Mouse (Mus musculus): ENCODE data around the gene Chic1. TPM values are rescaled to one million over a fixed set of nuclear protein-coding genes. Genes with fewer than 3 reads are reported as not detected.

The Chic1 gene
- polyA plus RNA-seq, 1 experiment: 0.22 TPM

DNA sequence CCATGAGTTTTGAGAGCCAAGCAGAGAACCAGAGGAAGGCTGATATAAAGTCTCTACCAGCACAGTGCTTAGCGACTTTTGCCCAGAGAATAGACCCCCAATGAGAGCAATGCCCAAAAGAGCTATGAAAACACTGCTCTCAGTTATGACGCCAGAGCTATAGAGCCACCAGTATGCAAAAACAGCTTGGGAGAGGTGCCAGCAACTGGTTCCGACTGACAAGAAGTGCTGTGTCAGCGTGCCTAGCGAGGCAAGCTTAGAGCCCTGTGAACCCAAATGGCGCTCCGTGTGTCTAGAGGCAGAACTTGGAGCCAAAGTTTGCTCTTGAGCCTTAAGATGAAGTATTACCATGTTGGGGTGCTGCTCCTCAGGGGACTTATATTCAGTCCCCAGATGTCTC lies 71.4 kb downstream of the Chic1 start:
- Histone ChIP-seq H3K27ac (ENCODE audit: control insufficient read depth, insufficient read depth, low read depth, low read length) (no peak overlapping the region), H3K4me1 (ENCODE audit: control insufficient read depth, insufficient read depth, low read length) (no peaks in the 10 kb centered on the region), H3K4me3 (ENCODE audit: control insufficient read depth, low read depth, low read length) (no peak overlapping the region), H3K36me3 (ENCODE audit: control insufficient read depth, insufficient read depth, low read length) (no peaks in the 10 kb centered on the region), H3K27me3 (ENCODE audit: control insufficient read depth, insufficient read depth, low read length) (no peaks in the 10 kb centered on the region)
- TF ChIP-seq CTCF (IDR thresholded peaks at IDR 0.05; ENCODE audit: control insufficient read depth, insufficient read depth, insufficient replicate concordance, low read depth, low read length) (no peak), POLR2A (IDR thresholded peaks at IDR 0.05; ENCODE audit: control insufficient read depth, low read depth, low read length) (no peak)

DNA sequence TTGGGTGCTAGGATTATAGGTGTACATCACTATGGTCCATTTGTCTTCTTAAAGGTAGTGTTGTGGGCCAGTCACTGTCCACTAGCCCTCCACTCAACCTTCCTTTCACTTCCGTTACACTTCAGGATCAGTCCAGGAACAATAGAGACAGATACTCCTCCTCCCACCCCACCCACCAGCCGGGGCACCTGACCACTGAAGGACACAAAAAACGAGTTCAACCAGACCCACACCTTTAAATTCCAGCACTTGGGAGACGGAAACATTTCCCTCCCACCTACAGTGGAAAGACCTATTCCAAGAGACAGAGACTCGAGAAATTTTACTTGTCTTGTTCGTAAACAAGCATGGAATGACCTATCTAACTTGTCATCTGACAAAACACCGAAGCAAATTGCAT lies 76.0 kb downstream of the Chic1 start:
- no peaks in the 10 kb centered on the region for H3K4me1 ChIP-seq (ENCODE audit: control insufficient read depth, insufficient read depth, low read length)
- no peak for TF ChIP-seq CTCF (IDR thresholded peaks at IDR 0.05; ENCODE audit: control insufficient read depth, insufficient read depth, insufficient replicate concordance, low read depth, low read length)
- TF ChIP-seq POLR2A (IDR thresholded peaks at IDR 0.05; ENCODE audit: control insufficient read depth, low read depth, low read length): no peak
- H3K36me3 ChIP-seq (ENCODE audit: control insufficient read depth, insufficient read depth, low read length): no peaks in the 10 kb centered on the region
- no peak overlapping the region for H3K4me3 ChIP-seq (ENCODE audit: control insufficient read depth, low read depth, low read length)
- no peak overlapping the region for H3K27ac ChIP-seq (ENCODE audit: control insufficient read depth, insufficient read depth, low read depth, low read length)
- H3K27me3 ChIP-seq (ENCODE audit: control insufficient read depth, insufficient read depth, low read length): no peaks in the 10 kb centered on the region

DNA sequence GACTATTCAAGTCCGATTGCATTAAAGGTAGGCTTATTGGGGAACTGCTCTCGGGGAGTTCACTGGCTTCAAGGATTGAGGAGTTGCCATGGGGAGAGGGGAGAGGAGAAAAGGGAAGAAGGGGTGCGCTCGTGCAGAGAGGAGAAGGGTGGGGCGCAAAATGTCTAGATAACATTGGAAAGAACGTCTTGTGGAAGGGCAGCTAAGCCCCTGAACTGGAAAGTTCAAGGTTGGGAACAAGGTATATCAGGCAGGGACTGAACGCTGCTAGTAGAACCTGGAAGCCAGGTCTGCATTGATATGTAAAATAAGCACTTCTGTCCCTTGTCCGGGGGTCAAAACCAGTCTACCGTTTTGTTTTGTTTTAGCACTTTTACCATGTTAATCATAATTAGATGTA lies 81.7 kb downstream of the Chic1 start:
- no peak for TF ChIP-seq CTCF (IDR thresholded peaks at IDR 0.05; ENCODE audit: control insufficient read depth, insufficient read depth, insufficient replicate concordance, low read depth, low read length)
- TF ChIP-seq POLR2A (IDR thresholded peaks at IDR 0.05; ENCODE audit: control insufficient read depth, low read depth, low read length): no peak
- Histone ChIP-seq H3K4me3 (ENCODE audit: control insufficient read depth, low read depth, low read length) (no peak overlapping the region), H3K27ac (ENCODE audit: control insufficient read depth, insufficient read depth, low read depth, low read length) (no peak overlapping the region), H3K36me3 (ENCODE audit: control insufficient read depth, insufficient read depth, low read length) (no peaks in the 10 kb centered on the region), H3K27me3 (ENCODE audit: control insufficient read depth, insufficient read depth, low read length) (no peaks in the 10 kb centered on the region), H3K4me1 (ENCODE audit: control insufficient read depth, insufficient read depth, low read length) (no peaks in the 10 kb centered on the region)

DNA sequence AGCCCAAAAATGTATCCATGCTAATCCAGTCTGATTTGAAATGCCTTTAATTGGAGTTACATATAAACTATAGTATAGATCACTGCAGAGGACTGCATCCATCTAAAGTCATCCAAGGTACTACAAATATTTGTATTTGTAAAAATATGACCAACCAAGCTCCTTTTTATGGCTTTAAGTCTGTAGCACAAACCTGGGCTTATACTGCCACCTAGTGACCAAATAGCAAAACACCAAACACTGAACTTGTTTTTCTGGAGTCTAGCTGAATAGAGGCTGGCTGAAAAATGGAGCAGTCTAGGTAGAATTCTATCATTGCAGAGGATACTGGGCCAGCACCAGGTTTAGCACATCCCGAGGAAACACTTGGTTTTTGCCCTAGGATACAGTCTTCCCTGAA lies 84.5 kb downstream of the Chic1 start:
- no peaks in the 10 kb centered on the region for H3K4me1 ChIP-seq (ENCODE audit: control insufficient read depth, insufficient read depth, low read length)
- H3K36me3 ChIP-seq (ENCODE audit: control insufficient read depth, insufficient read depth, low read length): no peaks in the 10 kb centered on the region
- TF ChIP-seq CTCF (IDR thresholded peaks at IDR 0.05; ENCODE audit: control insufficient read depth, insufficient read depth, insufficient replicate concordance, low read depth, low read length) (no peak), POLR2A (IDR thresholded peaks at IDR 0.05; ENCODE audit: control insufficient read depth, low read depth, low read length) (no peak)
- no peak overlapping the region for H3K4me3 ChIP-seq (ENCODE audit: control insufficient read depth, low read depth, low read length)
- H3K27me3 ChIP-seq (ENCODE audit: control insufficient read depth, insufficient read depth, low read length): no peaks in the 10 kb centered on the region
- H3K27ac ChIP-seq (ENCODE audit: control insufficient read depth, insufficient read depth, low read depth, low read length): no peak overlapping the region

DNA sequence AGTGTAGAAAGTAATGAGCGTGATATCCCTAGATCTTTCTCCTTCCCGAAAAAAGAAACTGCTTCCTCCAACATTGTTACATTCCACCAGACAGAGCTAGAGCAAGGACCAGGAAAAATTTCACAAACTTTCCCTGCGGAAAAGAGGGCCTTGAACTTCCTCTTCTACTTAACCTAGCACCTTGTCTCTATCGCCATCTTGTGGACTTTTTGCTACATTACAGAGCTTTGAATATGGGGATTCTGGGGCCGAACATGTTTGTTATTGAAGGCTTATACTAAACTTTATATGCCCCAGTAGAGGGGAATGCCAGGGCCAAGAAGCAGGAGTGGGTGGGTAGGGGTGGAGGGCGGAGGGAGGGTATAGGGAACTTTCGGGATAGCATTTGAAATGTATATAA lies 87.5 kb downstream of the Chic1 start:
- Histone ChIP-seq H3K36me3 (ENCODE audit: control insufficient read depth, insufficient read depth, low read length) (no peaks in the 10 kb centered on the region), H3K27me3 (ENCODE audit: control insufficient read depth, insufficient read depth, low read length) (no peaks in the 10 kb centered on the region), H3K27ac (ENCODE audit: control insufficient read depth, insufficient read depth, low read depth, low read length) (no peak overlapping the region), H3K4me3 (ENCODE audit: control insufficient read depth, low read depth, low read length) (no peak overlapping the region), H3K4me1 (ENCODE audit: control insufficient read depth, insufficient read depth, low read length) (peaks cover 4% of the 10 kb centered on the region)
- TF ChIP-seq POLR2A (IDR thresholded peaks at IDR 0.05; ENCODE audit: control insufficient read depth, low read depth, low read length) (no peak), CTCF (IDR thresholded peaks at IDR 0.05; ENCODE audit: control insufficient read depth, insufficient read depth, insufficient replicate concordance, low read depth, low read length) (no peak)

Other genes with a start within 250 kb of the Chic1 start
- gene Nap1l2, start 169.8 kb upstream of the Chic1 start, polyA plus RNA-seq (2012; rRNA removed): 0.06 TPM in 1 of 2 replicates, not detected in the other
- not detected in 2 replicates for gene Cdx4, start 35.1 kb upstream of the Chic1 start, polyA plus RNA-seq (2012; rRNA removed)
- 19.2 and 28.0 TPM in 2 replicates for gene Tsx, start 58.0 kb downstream of the Chic1 start, polyA plus RNA-seq (2012; rRNA removed)
- gene Gm26992, start 65.5 kb downstream of the Chic1 start, polyA plus RNA-seq (2012; rRNA removed): 0.31 TPM in 1 of 2 replicates, not detected in the other

Measured in testis, adult 2 months (tissue).